Mouse (Mus musculus) lung, postnatal 0 days (tissue): ENCODE results near the gene Poc1a.

Experiments used
- CTCF ChIP-seq: IDR thresholded peaks from 2 replicates; pipeline ENCODE4 v1.5.1; 2016; ENCODE audit warnings: antibody characterized with exemption, mild to moderate bottlenecking
- EP300 ChIP-seq: IDR thresholded peaks from 2 replicates; pipeline ENCODE4 v1.6.1; 2016; ENCODE audit warnings: antibody characterized with exemption, mild to moderate bottlenecking, control low read depth

DNA sequence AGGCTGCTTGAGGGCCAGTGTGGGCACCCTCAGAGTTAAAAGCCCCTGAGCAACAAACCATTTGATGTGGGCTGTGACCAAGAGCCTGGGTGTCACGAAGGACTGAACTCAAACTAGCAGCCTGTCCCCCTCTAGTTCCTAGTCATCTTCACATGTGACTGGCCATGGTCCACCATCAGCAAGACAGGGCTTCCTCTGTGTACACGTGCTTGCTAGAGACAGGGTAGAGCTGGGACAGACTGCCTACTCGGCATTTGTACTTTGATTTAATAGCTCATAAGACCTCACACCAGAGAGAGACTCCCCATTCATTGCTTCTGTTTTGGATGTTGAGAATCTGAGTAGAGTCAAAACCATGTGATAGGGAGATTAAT, 60.4 kb downstream of the Poc1a start:
- TF ChIP-seq CTCF, result no peak
- no peak for TF ChIP-seq EP300
